Mouse (Mus musculus) myocyte (in vitro differentiated cells): ENCODE data around the gene Dis3l2. TPM values are rescaled to one million over a fixed set of nuclear protein-coding genes. Genes with fewer than 3 reads are reported as not detected.

Source experiments
- H3K27me3 ChIP-seq: one replicate; pipeline ENCODE4 v1.6.1; 2011; ENCODE audit not compliant: control insufficient read depth, insufficient read depth, insufficient read length
- H3K36me3 ChIP-seq: one replicate; pipeline ENCODE4 v1.6.1; 2011; ENCODE audit not compliant: control insufficient read depth, insufficient read depth
- H3K4me2 ChIP-seq: one replicate; pipeline ENCODE4 v1.6.1; 2011; ENCODE audit warnings: low read depth, control low read depth
- H3K4me3 ChIP-seq: one replicate; pipeline ENCODE4 v1.5.1; 2011; ENCODE audit warnings: mild to moderate bottlenecking, control low read depth, moderate library complexity
- H3K79me2 ChIP-seq: one replicate; pipeline ENCODE4 v1.6.1; 2011; ENCODE audit not compliant: control insufficient read depth, insufficient read depth
- H3ac ChIP-seq: one replicate; pipeline ENCODE4 v1.6.1; 2011; ENCODE audit not compliant: control insufficient read depth, insufficient read length
- CEBPB ChIP-seq: IDR thresholded peaks from 2 replicates; pipeline ENCODE4 v1.6.1; 2011; ENCODE audit warnings: mild to moderate bottlenecking, moderate library complexity; ENCODE audit not compliant: poor library complexity, insufficient read depth, severe bottlenecking
- E2F4 ChIP-seq: IDR thresholded peaks from one replicate; pipeline ENCODE4 v1.6.1; 2011; ENCODE audit warnings: mild to moderate bottlenecking, control low read depth, moderate library complexity; ENCODE audit not compliant: insufficient read depth
- MAX ChIP-seq: IDR thresholded peaks from one replicate; pipeline ENCODE4 v1.6.1; 2011; ENCODE audit warnings: low read depth, mild to moderate bottlenecking, control low read depth
- MYOD1 ChIP-seq, 3 experiments: IDR thresholded peaks; one replicate each; pipeline ENCODE4 v1.6.1; 2011; ENCODE audit warnings: control low read depth in 2 of 3, low read depth in 2 of 3, mild to moderate bottlenecking in 2 of 3, moderate library complexity in 1 of 3; ENCODE audit not compliant: insufficient read length in 2 of 3, control insufficient read depth in 1 of 3
- MYOG ChIP-seq, 3 experiments: IDR thresholded peaks; one replicate each; pipeline ENCODE4 v1.6.1; 2011; ENCODE audit warnings: control low read depth in 2 of 3, low read depth in 2 of 3, mild to moderate bottlenecking in 2 of 3; ENCODE audit not compliant: insufficient read length in 2 of 3, control insufficient read depth in 1 of 3, insufficient read depth in 1 of 3
- POLR2A ChIP-seq: IDR thresholded peaks from one replicate; pipeline ENCODE4 v1.6.1; 2011; ENCODE audit warnings: low read depth, mild to moderate bottlenecking, control low read depth, moderate library complexity; ENCODE audit not compliant: insufficient read length
- POLR2AphosphoS2 ChIP-seq: IDR thresholded peaks from one replicate; pipeline ENCODE4 v1.6.1; 2011; ENCODE audit warnings: low read depth, control low read depth; ENCODE audit not compliant: insufficient read length
- REST ChIP-seq: IDR thresholded peaks from one replicate; pipeline ENCODE4 v1.6.1; 2011; ENCODE audit warnings: mild to moderate bottlenecking, control low read depth, moderate library complexity; ENCODE audit not compliant: insufficient read depth, insufficient read length
- SRF ChIP-seq: IDR thresholded peaks from one replicate; pipeline ENCODE4 v1.6.1; 2011; ENCODE audit warnings: low read depth; ENCODE audit not compliant: control insufficient read depth, insufficient read length
- TCF12 ChIP-seq: IDR thresholded peaks from one replicate; pipeline ENCODE4 v1.6.1; 2011; ENCODE audit warnings: mild to moderate bottlenecking, control low read depth; ENCODE audit not compliant: poor library complexity, insufficient read depth, severe bottlenecking
- TCF3 ChIP-seq: IDR thresholded peaks from one replicate; pipeline ENCODE4 v1.6.1; 2011; ENCODE audit warnings: low read depth, control low read depth; ENCODE audit not compliant: insufficient read length
- USF1 ChIP-seq: IDR thresholded peaks from one replicate; pipeline ENCODE4 v1.6.1; 2011; ENCODE audit warnings: low read depth, mild to moderate bottlenecking, control low read depth, moderate library complexity
- polyA plus RNA-seq: library from polyadenylated mRNA; unstranded; fragments of >200 nt; fragmentation: generic; extraction: Trizol; gene quantifications from one replicate; pipeline ENCODE4 v1.2.1, GENCODE M21; 2012; ENCODE audit warnings: missing spikeins

The Dis3l2 gene
- polyA plus RNA-seq, 1 experiment = 13.7 TPM

GRCm38 (mm10) chr1:86850754-86851153 is 147.1 kb downstream of the Dis3l2 start:
- no peaks in the 10 kb centered on the region for H3K79me2 ChIP-seq
- no peak overlapping the region for H3K4me3 ChIP-seq
- H3K4me2 ChIP-seq = no peak overlapping the region
- no peaks in the 10 kb centered on the region for H3K27me3 ChIP-seq
- H3ac ChIP-seq = no peak overlapping the region
- no peaks in the 10 kb centered on the region for H3K36me3 ChIP-seq
- TF ChIP-seq E2F4 (no peak), MAX (no peak), MYOD1 (IDR thresholded peaks at IDR 0.05; ENCODE audit: control insufficient read depth in 1 of 3, insufficient read length in 2 of 3, low read depth in 2 of 3) (no peak)

- no peak overlapping the region for H3K4me3 ChIP-seq
- no peaks in the 10 kb centered on the region for H3K79me2 ChIP-seq
- no peaks in the 10 kb centered on the region for H3K27me3 ChIP-seq
- H3ac ChIP-seq = no peak overlapping the region
- no peaks in the 10 kb centered on the region for H3K36me3 ChIP-seq
- no peak overlapping the region for H3K4me2 ChIP-seq
- no peak for TF ChIP-seq SRF
- TF ChIP-seq E2F4 = no peak
- TF ChIP-seq TCF3 = no peak
- TF ChIP-seq MAX = no peak
- TF ChIP-seq CEBPB = no peak
- TF ChIP-seq MYOD1 (IDR thresholded peaks at IDR 0.05; ENCODE audit: control insufficient read depth in 1 of 3, insufficient read length in 2 of 3, low read depth in 2 of 3) = no peak
- no peak for TF ChIP-seq USF1
These were observed 155.3 kb downstream of the Dis3l2 start for GRCm38 (mm10) chr1:86858876-86859275.

- no peak overlapping the region for H3K4me2 ChIP-seq
- no peaks in the 10 kb centered on the region for H3K79me2 ChIP-seq
- no peak overlapping the region for H3K4me3 ChIP-seq
- no peak for TF ChIP-seq MAX
- no peak for TF ChIP-seq USF1
- no peak for TF ChIP-seq TCF3
- no peak for TF ChIP-seq SRF
- TF ChIP-seq CEBPB = no peak
- no peak for TF ChIP-seq MYOG (IDR thresholded peaks at IDR 0.05; ENCODE audit: control insufficient read depth in 1 of 3, insufficient read depth in 1 of 3, insufficient read length in 2 of 3, low read depth in 2 of 3)
- TF ChIP-seq TCF12 = no peak
- TF ChIP-seq POLR2AphosphoS2 = no peak
- no peak for TF ChIP-seq MYOD1 (IDR thresholded peaks at IDR 0.05; ENCODE audit: control insufficient read depth in 1 of 3, insufficient read length in 2 of 3, low read depth in 2 of 3)
- TF ChIP-seq E2F4 = no peak
- TF ChIP-seq REST = no peak
- TF ChIP-seq POLR2A = no peak
- H3K36me3 ChIP-seq = no peaks in the 10 kb centered on the region
- no peaks in the 10 kb centered on the region for H3K27me3 ChIP-seq
- no peak overlapping the region for H3ac ChIP-seq
These were observed 155.8 kb downstream of the Dis3l2 start for GRCm38 (mm10) chr1:86859371-86859770.

- H3K4me2 ChIP-seq = no peak overlapping the region
- H3ac ChIP-seq = no peak overlapping the region
- no peak overlapping the region for H3K4me3 ChIP-seq
- TF ChIP-seq MYOG (IDR thresholded peaks at IDR 0.05; ENCODE audit: control insufficient read depth in 1 of 3, insufficient read depth in 1 of 3, insufficient read length in 2 of 3, low read depth in 2 of 3) = no peak
- TF ChIP-seq POLR2A = no peak
- no peak for TF ChIP-seq CEBPB
- TF ChIP-seq E2F4 = no peak
- no peak for TF ChIP-seq POLR2AphosphoS2
- TF ChIP-seq REST = no peak
- no peak for TF ChIP-seq MYOD1 (IDR thresholded peaks at IDR 0.05; ENCODE audit: control insufficient read depth in 1 of 3, insufficient read length in 2 of 3, low read depth in 2 of 3)
- TF ChIP-seq SRF = no peak
- no peaks in the 10 kb centered on the region for H3K27me3 ChIP-seq
- peaks cover 5% of the 10 kb centered on the region for H3K36me3 ChIP-seq
- H3K79me2 ChIP-seq = no peaks in the 10 kb centered on the region
These were observed 170.1 kb downstream of the Dis3l2 start for GRCm38 (mm10) chr1:86873745-86874144.

GRCm38 (mm10) chr1:86878743-86879142 is 175.1 kb downstream of the Dis3l2 start:
- Histone ChIP-seq H3K4me2 (no peak overlapping the region), H3K79me2 (no peaks in the 10 kb centered on the region), H3K36me3 (no peaks in the 10 kb centered on the region), H3K27me3 (no peaks in the 10 kb centered on the region), H3K4me3 (no peak overlapping the region), H3ac (no peak overlapping the region)
- TF ChIP-seq REST = no peak
- TF ChIP-seq TCF3 = no peak
- no peak for TF ChIP-seq SRF

GRCm38 (mm10) chr1:86879547-86879946 is 175.9 kb downstream of the Dis3l2 start:
- Histone ChIP-seq H3K36me3 (no peaks in the 10 kb centered on the region), H3K27me3 (no peaks in the 10 kb centered on the region), H3K4me2 (no peak overlapping the region), H3K4me3 (no peak overlapping the region), H3ac (no peak overlapping the region), H3K79me2 (no peaks in the 10 kb centered on the region)
- TF ChIP-seq REST (no peak), MAX (no peak), MYOG (IDR thresholded peaks at IDR 0.05; ENCODE audit: control insufficient read depth in 1 of 3, insufficient read depth in 1 of 3, insufficient read length in 2 of 3, low read depth in 2 of 3) (no peak)
